8 mouse cellular contexts compared by ENCODE assay signal in genomic region chr1:36368112-36368968, GRCm38 (mm10). TPM values are rescaled to one million over a fixed set of nuclear protein-coding genes. Genes with fewer than 3 reads are reported as not detected.
DNase-seq lines count a peak whose midpoint lies in the region; ATAC-seq and TF ChIP-seq lines count a peak whose summit lies in the region.

No protein-coding gene starts in this region.

- peak; percentile 54 for DNase-seq in cerebellum, adult 11-12 months
- no peak for DNase-seq in cerebellum, adult 11 months
- DNase-seq in adipocyte (ENCODE audit: low spot score): peak; percentile 58
- peak; percentile 78 for DNase-seq in kidney, postnatal 10 days
- DNase-seq in lung, postnatal 0 days (ENCODE audit: low spot score): peak; percentile 61
- peak; percentile 14 for DNase-seq in ovary, postnatal 36 days (ENCODE audit: low spot score)

- H3K4me3 ChIP-seq in embryonic facial prominence, embryonic 15.5 days (replicated peaks): peak overlapping the region; percentile 86
- peak overlapping the region; percentile 97 for H3K4me3 ChIP-seq in heart, embryonic 16.5 days (ENCODE audit: low read length)
- H3K4me3 ChIP-seq in lung, postnatal 0 days (ENCODE audit: low read depth, low read length): peak overlapping the region; percentile 90

- peak overlapping the region; percentile 65 for H3K4me2 ChIP-seq in embryonic facial prominence, embryonic 15.5 days (replicated peaks)
- H3K4me2 ChIP-seq in heart, embryonic 16.5 days (ENCODE audit: low read depth, low read length): peak overlapping the region; percentile 91
- H3K4me2 ChIP-seq in lung, postnatal 0 days (replicated peaks; ENCODE audit: low read depth, low read length): peak overlapping the region; percentile 71

- H3K27ac ChIP-seq in embryonic facial prominence, embryonic 15.5 days (replicated peaks): peak overlapping the region; percentile 84
- H3K27ac ChIP-seq in heart, embryonic 16.5 days (ENCODE audit: low read length): peak overlapping the region; percentile 85
- peak overlapping the region; percentile 78 for H3K27ac ChIP-seq in lung, postnatal 0 days (ENCODE audit: low read length)

- peaks cover 21% of the 10 kb centered on the region for H3K36me3 ChIP-seq in embryonic facial prominence, embryonic 15.5 days
- peaks cover 7% of the 10 kb centered on the region for H3K36me3 ChIP-seq in heart, embryonic 16.5 days (ENCODE audit: control insufficient read depth, insufficient read depth)
- no peaks in the 10 kb centered on the region for H3K36me3 ChIP-seq in lung, postnatal 0 days (ENCODE audit: insufficient read depth, low read length)

- no peak for TF ChIP-seq CTCF in lung, postnatal 0 days (IDR thresholded peaks at IDR 0.05)

- peaks cover 13% of the 10 kb centered on the region for H3K4me1 ChIP-seq in embryonic facial prominence, embryonic 15.5 days
- H3K4me1 ChIP-seq in heart, embryonic 16.5 days (ENCODE audit: control insufficient read depth, insufficient read depth, low read length): peaks cover 14% of the 10 kb centered on the region
- H3K4me1 ChIP-seq in lung, postnatal 0 days (ENCODE audit: insufficient read depth, low read depth, low read length): peaks cover 7% of the 10 kb centered on the region; the same call in 1 of the 2 replicates

- peak; percentile 86 for ATAC-seq in embryonic facial prominence, embryonic 15.5 days (ENCODE audit: insufficient number of reproducible peaks, low FRiP score, low TSS enrichment, low read depth)
- peak; percentile 85 for ATAC-seq in heart, embryonic 16.5 days (replicated peaks; ENCODE audit: extremely low read depth, insufficient read depth, low FRiP score)
- ATAC-seq in lung, postnatal 0 days: peak; percentile 91

- peak overlapping the region; percentile 89 for H3K9ac ChIP-seq in embryonic facial prominence, embryonic 15.5 days
- H3K9ac ChIP-seq in heart, embryonic 16.5 days (ENCODE audit: low read length): peak overlapping the region; percentile 98
- peak overlapping the region; percentile 90 for H3K9ac ChIP-seq in lung, postnatal 0 days (replicated peaks; ENCODE audit: low read depth)

- no peaks in the 10 kb centered on the region for H3K9me3 ChIP-seq in embryonic facial prominence, embryonic 15.5 days (replicated peaks)
- no peaks in the 10 kb centered on the region for H3K9me3 ChIP-seq in heart, embryonic 16.5 days (replicated peaks; ENCODE audit: control insufficient read depth, low read length)
- no peaks in the 10 kb centered on the region for H3K9me3 ChIP-seq in lung, postnatal 0 days (ENCODE audit: low read length)

- no peaks in the 10 kb centered on the region for H3K27me3 ChIP-seq in embryonic facial prominence, embryonic 15.5 days
- H3K27me3 ChIP-seq in heart, embryonic 16.5 days (ENCODE audit: control insufficient read depth, insufficient read depth, low read length): no peaks in the 10 kb centered on the region
- H3K27me3 ChIP-seq in lung, postnatal 0 days (replicated peaks; ENCODE audit: insufficient read depth, low read length): no peaks in the 10 kb centered on the region

- whole genome bisulfite sequencing in embryonic facial prominence, embryonic 15.5 days: 3% methylated on average over 54 of the region's 55 CpGs
- 3% methylated on average over 52 of the region's 55 CpGs for WGBS in heart, embryonic 16.5 days
- 4% methylated on average over 36 of the region's 55 CpGs for WGBS in lung, postnatal 0 days

- no peak for TF ChIP-seq EP300 in lung, postnatal 0 days (IDR thresholded peaks at IDR 0.05)

RNA-seq across cellular contexts. Expression of gene Kansl3, which starts 0.6 kb away (rescaled TPM):
- 42.2 TPM in 2 replicates for polyA plus RNA-seq in embryonic facial prominence, embryonic 15.5 days (2015; fragmentation: Nextera tagmentation; extraction: Ambion mirVana)
- 43.6 and 46.2 TPM in 2 replicates for polyA plus RNA-seq in heart, embryonic 16.5 days (2015; fragmentation: Nextera tagmentation; extraction: Ambion mirVana)
- 21.3 and 23.5 TPM in 2 replicates for polyA plus RNA-seq in lung, postnatal 0 days (2015; fragmentation: Nextera tagmentation; extraction: Ambion mirVana)

RNA-seq across cellular contexts. Expression of gene Fer1l5, which starts 3.8 kb away (rescaled TPM):
- 1.0 and 1.2 TPM in 2 replicates for polyA plus RNA-seq in embryonic facial prominence, embryonic 15.5 days (2015; fragmentation: Nextera tagmentation; extraction: Ambion mirVana)
- polyA plus RNA-seq in heart, embryonic 16.5 days (2015; fragmentation: Nextera tagmentation; extraction: Ambion mirVana): 1.0 and 1.2 TPM in 2 replicates
- polyA plus RNA-seq in lung, postnatal 0 days (2015; fragmentation: Nextera tagmentation; extraction: Ambion mirVana): 0.18 and 0.26 TPM in 2 replicates
